Mouse (Mus musculus) lung, postnatal 0 days (tissue): Measurements from ENCODE around the gene Rln1.

Source experiments
- CTCF ChIP-seq: IDR thresholded peaks from 2 replicates; pipeline ENCODE4 v1.5.1; 2016; ENCODE audit warnings: antibody characterized with exemption, mild to moderate bottlenecking
- EP300 ChIP-seq: IDR thresholded peaks from 2 replicates; pipeline ENCODE4 v1.6.1; 2016; ENCODE audit warnings: antibody characterized with exemption, mild to moderate bottlenecking, control low read depth

DNA sequence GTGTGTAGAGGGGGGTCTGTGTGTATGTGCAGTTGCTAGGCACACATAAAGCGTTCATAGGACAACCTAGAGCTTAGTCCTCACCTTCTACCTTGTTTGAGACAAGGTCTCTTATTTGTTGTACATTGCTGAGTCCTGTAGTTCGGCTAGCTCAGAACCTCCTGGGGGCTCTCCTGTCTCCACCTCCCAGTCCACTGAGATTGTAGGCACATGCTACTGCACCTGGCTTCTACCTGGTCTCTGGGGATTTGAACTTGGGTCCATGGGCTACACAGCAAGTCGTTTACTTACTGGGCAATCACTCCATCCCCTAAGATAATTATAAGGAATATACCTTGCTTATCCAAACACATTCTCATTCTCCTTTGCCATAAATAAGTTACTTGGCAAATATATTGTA, 38.2 kb upstream of the Rln1 start:
- no peak for TF ChIP-seq CTCF
- TF ChIP-seq EP300, result no peak
